Mouse (Mus musculus): ENCODE measurements around the gene Oxct1.

The Oxct1 gene

GRCm38 (mm10) chr15:4105498-4105897 is 79.3 kb downstream of the Oxct1 start:
- DNase-seq (ENCODE audit: low spot score in 2 of 2), result no peak

- DNase-seq (ENCODE audit: low spot score in 2 of 2), result no peak
These were observed 93.8 kb downstream of the Oxct1 start for GRCm38 (mm10) chr15:4119962-4120361.

- no peak for DNase-seq (ENCODE audit: low spot score in 2 of 2)
These were observed 98.5 kb downstream of the Oxct1 start for GRCm38 (mm10) chr15:4124648-4125047.

GRCm38 (mm10) chr15:4138524-4138923 is 112.3 kb downstream of the Oxct1 start:
- DNase-seq (ENCODE audit: low spot score in 2 of 2), result no peak

GRCm38 (mm10) chr15:4139516-4139915 is 113.3 kb downstream of the Oxct1 start:
- peak; percentile 56 to 57 for DNase-seq (ENCODE audit: low spot score in 2 of 2)

GRCm38 (mm10) chr15:4145352-4145751 is 119.2 kb downstream of the Oxct1 start:
- no peak for DNase-seq (ENCODE audit: low spot score in 2 of 2)

- DNase-seq (ENCODE audit: low spot score in 2 of 2), result no peak
These were observed 121.5 kb downstream of the Oxct1 start for GRCm38 (mm10) chr15:4147700-4148099.

- DNase-seq (ENCODE audit: low spot score in 2 of 2), result no peak
These were observed 122.6 kb downstream of the Oxct1 start for GRCm38 (mm10) chr15:4148649-4149389.

- no peak for DNase-seq (ENCODE audit: low spot score in 2 of 2)
These were observed 128.5 kb downstream of the Oxct1 start for GRCm38 (mm10) chr15:4154646-4155045.

GRCm38 (mm10) chr15:4167946-4168345 is 141.8 kb downstream of the Oxct1 start:
- DNase-seq (ENCODE audit: low spot score in 2 of 2), result no peak

- no peak for DNase-seq (ENCODE audit: low spot score in 2 of 2)
These were observed 145.4 kb downstream of the Oxct1 start for GRCm38 (mm10) chr15:4171600-4171999.

GRCm38 (mm10) chr15:4197913-4198312 is 171.7 kb downstream of the Oxct1 start:
- no peak for DNase-seq (ENCODE audit: low spot score in 2 of 2)
